Mouse (Mus musculus): Measurements from ENCODE around the gene Lrmda. TPM values are rescaled to one million over a fixed set of nuclear protein-coding genes. Genes with fewer than 3 reads are reported as not detected.
A peak's percentile ranks its signal among the peaks of the same experiment; 100 is the strongest.

The Lrmda gene
- polyA plus RNA-seq, 1 experiment = 0.51 TPM

GRCm38 (mm10) chr14:21983950-21984730 is 35.4 kb upstream of the Lrmda start:
- TF ChIP-seq CTCF (IDR thresholded peaks at IDR 0.05; ENCODE audit: borderline replicate concordance, control insufficient read depth, extremely low read depth, insufficient read depth, low read length, poor library complexity) = no peak
- TF ChIP-seq POLR2A (IDR thresholded peaks at IDR 0.05; ENCODE audit: control insufficient read depth, extremely low read depth, insufficient read depth, low read length, poor library complexity) = no peak
- H3K4me1 ChIP-seq (replicated peaks; ENCODE audit: control insufficient read depth, insufficient read depth, low read length) = peaks cover 14% of the 10 kb centered on the region
- no peak overlapping the region for H3K27ac ChIP-seq (ENCODE audit: control insufficient read depth, insufficient read depth, low read length)
- DNase-seq = no peak
- 45% methylated on average over 18 of the region's 18 CpGs for WGBS
- H3K4me3 ChIP-seq (ENCODE audit: control insufficient read depth, insufficient read depth, low read length) = no peak overlapping the region
- no peaks in the 10 kb centered on the region for H3K36me3 ChIP-seq (ENCODE audit: control insufficient read depth, insufficient read depth, low read length)
- peaks cover 37% of the 10 kb centered on the region for H3K27me3 ChIP-seq (ENCODE audit: control insufficient read depth, insufficient read depth, low read length)

GRCm38 (mm10) chr14:21984757-21985425 is 34.6 kb upstream of the Lrmda start:
- 28% methylated on average over 49 of the region's 49 CpGs for WGBS
- Histone ChIP-seq H3K27me3 (ENCODE audit: control insufficient read depth, insufficient read depth, low read length) (peaks cover 42% of the 10 kb centered on the region), H3K36me3 (ENCODE audit: control insufficient read depth, insufficient read depth, low read length) (no peaks in the 10 kb centered on the region), H3K4me1 (replicated peaks; ENCODE audit: control insufficient read depth, insufficient read depth, low read length) (peaks cover 14% of the 10 kb centered on the region), H3K27ac (ENCODE audit: control insufficient read depth, insufficient read depth, low read length) (no peak overlapping the region), H3K4me3 (ENCODE audit: control insufficient read depth, insufficient read depth, low read length) (peak overlapping the region; percentile 33)
- TF ChIP-seq POLR2A (IDR thresholded peaks at IDR 0.05; ENCODE audit: control insufficient read depth, extremely low read depth, insufficient read depth, low read length, poor library complexity) (no peak), CTCF (IDR thresholded peaks at IDR 0.05; ENCODE audit: borderline replicate concordance, control insufficient read depth, extremely low read depth, insufficient read depth, low read length, poor library complexity) (no peak)
- no peak for DNase-seq

- Histone ChIP-seq H3K4me1 (replicated peaks; ENCODE audit: control insufficient read depth, insufficient read depth, low read length) (peaks cover 14% of the 10 kb centered on the region), H3K4me3 (ENCODE audit: control insufficient read depth, insufficient read depth, low read length) (peak overlapping the region; percentile 33), H3K27me3 (ENCODE audit: control insufficient read depth, insufficient read depth, low read length) (peaks cover 42% of the 10 kb centered on the region), H3K27ac (ENCODE audit: control insufficient read depth, insufficient read depth, low read length) (no peak overlapping the region), H3K36me3 (ENCODE audit: control insufficient read depth, insufficient read depth, low read length) (no peaks in the 10 kb centered on the region)
- no peak for DNase-seq
- TF ChIP-seq CTCF (IDR thresholded peaks at IDR 0.05; ENCODE audit: borderline replicate concordance, control insufficient read depth, extremely low read depth, insufficient read depth, low read length, poor library complexity) (no peak), POLR2A (IDR thresholded peaks at IDR 0.05; ENCODE audit: control insufficient read depth, extremely low read depth, insufficient read depth, low read length, poor library complexity) (no peak)
- WGBS = 21% methylated on average over 37 of the region's 37 CpGs
These were observed 34.0 kb upstream of the Lrmda start for GRCm38 (mm10) chr14:21985426-21985931.

GRCm38 (mm10) chr14:21985981-21986732 is 33.4 kb upstream of the Lrmda start:
- Histone ChIP-seq H3K4me3 (ENCODE audit: control insufficient read depth, insufficient read depth, low read length) (peak overlapping the region; percentile 33), H3K27ac (ENCODE audit: control insufficient read depth, insufficient read depth, low read length) (no peak overlapping the region), H3K36me3 (ENCODE audit: control insufficient read depth, insufficient read depth, low read length) (no peaks in the 10 kb centered on the region), H3K27me3 (ENCODE audit: control insufficient read depth, insufficient read depth, low read length) (peaks cover 42% of the 10 kb centered on the region), H3K4me1 (replicated peaks; ENCODE audit: control insufficient read depth, insufficient read depth, low read length) (peaks cover 14% of the 10 kb centered on the region)
- TF ChIP-seq POLR2A (IDR thresholded peaks at IDR 0.05; ENCODE audit: control insufficient read depth, extremely low read depth, insufficient read depth, low read length, poor library complexity) (no peak), CTCF (IDR thresholded peaks at IDR 0.05; ENCODE audit: borderline replicate concordance, control insufficient read depth, extremely low read depth, insufficient read depth, low read length, poor library complexity) (no peak)
- DNase-seq = peak; percentile 80
- WGBS = 2% methylated on average over 62 of the region's 62 CpGs

- H3K27me3 ChIP-seq (ENCODE audit: control insufficient read depth, insufficient read depth, low read length) = peaks cover 42% of the 10 kb centered on the region
- under 1% methylated on average over 60 of the region's 61 CpGs for WGBS
These were observed 32.5 kb upstream of the Lrmda start for GRCm38 (mm10) chr14:21986733-21987659.

More at GRCm38 (mm10) chr14:21986733-21987659, 32.5 kb upstream of the Lrmda start:
- H3K4me1 ChIP-seq (replicated peaks; ENCODE audit: control insufficient read depth, insufficient read depth, low read length) = peaks cover 12% of the 10 kb centered on the region
- TF ChIP-seq CTCF (IDR thresholded peaks at IDR 0.05; ENCODE audit: borderline replicate concordance, control insufficient read depth, extremely low read depth, insufficient read depth, low read length, poor library complexity) (no peak), POLR2A (IDR thresholded peaks at IDR 0.05; ENCODE audit: control insufficient read depth, extremely low read depth, insufficient read depth, low read length, poor library complexity) (no peak)
- peak; percentile 40 for DNase-seq
- H3K27ac ChIP-seq (ENCODE audit: control insufficient read depth, insufficient read depth, low read length) = no peak overlapping the region
- no peaks in the 10 kb centered on the region for H3K36me3 ChIP-seq (ENCODE audit: control insufficient read depth, insufficient read depth, low read length)
- peak overlapping the region; percentile 45 for H3K4me3 ChIP-seq (ENCODE audit: control insufficient read depth, insufficient read depth, low read length)
